Mouse (Mus musculus) kidney, adult 2 months (tissue): ENCODE results near the gene Creb5. TPM values are rescaled to one million over a fixed set of nuclear protein-coding genes. Genes with fewer than 3 reads are reported as not detected.
A peak's percentile ranks its signal among the peaks of the same experiment; 100 is the strongest.

Experiments used
- DNase-seq: peaks from one replicate; pipeline ENCODE4 v3.0.0; 2021
- H3K27ac ChIP-seq: fragments of 200-500 bp; 2 replicates; pipeline ENCODE4 v1.5.1; 2012; ENCODE audit warnings: low read depth, low read length, control low read depth, inconsistent platforms; ENCODE audit not compliant: insufficient read depth
- H3K27me3 ChIP-seq: fragments of 200-500 bp; replicated peaks from 2 replicates; pipeline ENCODE4 v1.6.1; 2012; ENCODE audit warnings: mild to moderate bottlenecking, moderate library complexity, low read length, inconsistent platforms; ENCODE audit not compliant: control insufficient read depth, insufficient read depth
- H3K36me3 ChIP-seq: fragments of 200-500 bp; 2 replicates; pipeline ENCODE4 v1.6.1; 2012; ENCODE audit warnings: mild to moderate bottlenecking, moderate library complexity, low read length, inconsistent platforms; ENCODE audit not compliant: control insufficient read depth, insufficient read depth
- H3K4me1 ChIP-seq: fragments of 200-500 bp; 2 replicates; pipeline ENCODE4 v1.6.1; 2011; ENCODE audit warnings: low read length; ENCODE audit not compliant: control insufficient read depth, insufficient read depth
- H3K4me3 ChIP-seq: fragments of 200-500 bp; 2 replicates; pipeline ENCODE4 v1.5.1; 2011; ENCODE audit warnings: mild to moderate bottlenecking, low read depth, low read length, control low read depth; ENCODE audit not compliant: insufficient read depth
- CTCF ChIP-seq: fragments of 200-500 bp; conservative IDR thresholded peaks from 2 replicates; pipeline ENCODE4 v1.5.1; 2011; ENCODE audit warnings: low read depth, mild to moderate bottlenecking, control low read depth, low read length, moderate library complexity, mixed read lengths; ENCODE audit not compliant: insufficient read depth, insufficient read length
- POLR2A ChIP-seq: fragments of 200-500 bp; IDR thresholded peaks from one replicate; pipeline ENCODE4 v1.6.1; 2011; ENCODE audit warnings: low read depth, low read length, control low read depth
- WGBS: fragments of 180-500 bp; shearing (Covaris S2); methylation state at CpG from one replicate; pipeline ENCODE4 v1.1.7; 2018; 5-methylcytosine and 5-hydroxymethylcytosine counted together
- polyA plus RNA-seq: library from polyadenylated mRNA; depleted of rRNA; stranded (reverse); fragments of >200 nt; gene quantifications from 2 replicates; pipeline ENCODE4 v1.2.3, GENCODE M21; 2012

The Creb5 gene
- polyA plus RNA-seq, 1 experiment, result 0.67 TPM

DNA sequence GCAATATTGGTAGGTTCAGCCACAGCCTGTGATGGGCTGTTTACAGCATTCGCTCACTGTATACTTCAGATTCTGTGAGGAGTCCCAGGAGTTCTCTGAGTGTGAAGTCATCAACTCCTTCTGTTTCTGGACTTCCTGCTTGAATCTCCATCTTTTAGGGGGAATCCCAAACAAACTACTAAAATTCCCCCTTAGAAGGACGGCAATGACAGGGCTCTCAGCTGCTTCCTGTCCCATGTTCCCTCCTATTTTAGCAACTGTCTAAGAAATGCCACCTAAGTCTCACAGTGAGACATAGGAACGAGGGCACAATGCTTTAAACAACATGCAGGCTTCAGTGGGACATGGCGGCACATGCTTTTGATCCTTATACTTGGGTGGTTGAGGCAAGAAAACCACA, 204.3 kb downstream of the Creb5 start:
- Histone ChIP-seq H3K36me3 (no peaks in the 10 kb centered on the region), H3K4me3 (no peak overlapping the region), H3K4me1 (no peaks in the 10 kb centered on the region), H3K27me3 (no peaks in the 10 kb centered on the region; the same call in 1 of the 2 replicates), H3K27ac (no peak overlapping the region)
- TF ChIP-seq POLR2A, result no peak
- TF ChIP-seq CTCF, result no peak
- WGBS, result 90% methylated on average over 4 of the region's 4 CpGs
- DNase-seq, result no peak

DNA sequence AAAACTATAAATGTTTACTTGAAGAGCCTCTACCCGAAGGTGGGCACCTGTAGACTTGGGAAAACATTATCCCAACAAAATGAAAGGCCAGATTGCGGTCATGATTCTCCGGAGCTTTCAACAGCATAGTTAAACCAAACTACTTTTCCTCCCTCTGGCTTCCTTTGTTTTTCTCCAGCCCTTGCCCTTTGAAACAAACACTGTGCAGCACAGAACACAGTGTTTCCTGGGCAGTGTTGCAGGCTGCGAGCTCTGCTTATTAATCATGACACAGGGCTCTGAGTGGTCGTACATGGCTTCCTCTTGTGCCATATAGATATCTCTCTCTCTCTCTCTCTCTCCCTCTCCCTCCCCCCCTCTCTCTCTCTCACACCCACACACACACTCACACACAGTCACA, 206.8 kb downstream of the Creb5 start:
- 39% methylated on average over 5 of the region's 5 CpGs for WGBS
- no peak overlapping the region for H3K4me3 ChIP-seq

DNA sequence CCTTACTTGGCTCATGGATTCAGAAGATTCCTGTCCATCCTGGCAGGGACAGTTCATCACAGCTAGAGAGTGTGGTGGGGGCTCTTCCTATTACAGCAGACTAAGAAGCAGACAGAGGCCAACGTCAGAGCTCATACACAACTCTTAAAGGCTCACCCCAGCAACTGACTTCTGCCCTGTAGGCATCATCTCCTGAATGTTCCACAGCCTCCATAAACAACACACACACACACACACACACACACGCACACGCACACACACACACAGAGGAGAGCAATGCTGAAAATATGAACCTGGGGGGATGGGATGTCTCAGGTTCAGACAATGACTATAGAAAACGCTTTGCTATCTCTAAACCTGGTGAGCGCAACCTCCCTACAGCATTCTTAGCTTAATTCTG, 208.6 kb downstream of the Creb5 start:
- TF ChIP-seq CTCF, result no peak
- no peak for TF ChIP-seq POLR2A
- DNase-seq, result no peak
- Histone ChIP-seq H3K4me1 (no peaks in the 10 kb centered on the region), H3K36me3 (no peaks in the 10 kb centered on the region), H3K4me3 (no peak overlapping the region), H3K27ac (no peak overlapping the region), H3K27me3 (no peaks in the 10 kb centered on the region)
- 93% methylated on average over 5 of the region's 5 CpGs for WGBS

More for the DNA sequence above, 206.8 kb downstream of the Creb5 start:
- Histone ChIP-seq H3K27ac (no peak overlapping the region), H3K27me3 (no peaks in the 10 kb centered on the region; the same call in 1 of the 2 replicates), H3K36me3 (no peaks in the 10 kb centered on the region), H3K4me1 (no peaks in the 10 kb centered on the region)
- TF ChIP-seq CTCF (no peak), POLR2A (no peak)
- DNase-seq, result no peak

DNA sequence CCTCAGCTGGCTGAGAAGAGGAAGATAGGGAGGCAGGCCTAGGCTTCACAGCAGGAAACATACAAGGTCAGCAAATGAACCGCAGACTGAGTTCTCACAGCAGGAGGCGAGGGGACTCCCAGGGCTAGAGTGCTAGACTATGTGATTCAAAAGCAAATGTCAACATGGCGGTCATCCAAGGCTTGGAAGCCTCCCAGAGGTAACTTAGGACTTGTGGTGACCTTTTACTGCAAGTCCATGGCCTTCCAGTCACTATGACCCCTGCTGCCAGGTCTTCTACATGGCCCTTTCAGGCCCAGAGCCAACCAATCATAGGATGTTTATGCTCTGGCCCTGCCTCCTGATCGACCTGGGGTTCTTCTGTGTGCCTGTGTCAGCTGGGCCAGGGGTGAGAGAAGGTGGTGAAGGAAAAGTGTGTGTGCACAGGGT, 209.3 kb downstream of the Creb5 start:
- H3K27me3 ChIP-seq, result no peaks in the 10 kb centered on the region
- 42% methylated on average over 4 of the region's 4 CpGs for WGBS
- H3K36me3 ChIP-seq, result no peaks in the 10 kb centered on the region
- no peak for TF ChIP-seq CTCF
- TF ChIP-seq POLR2A, result no peak
- no peaks in the 10 kb centered on the region for H3K4me1 ChIP-seq
- peak; percentile 85 for DNase-seq
- H3K27ac ChIP-seq, result no peak overlapping the region
- no peak overlapping the region for H3K4me3 ChIP-seq

DNA sequence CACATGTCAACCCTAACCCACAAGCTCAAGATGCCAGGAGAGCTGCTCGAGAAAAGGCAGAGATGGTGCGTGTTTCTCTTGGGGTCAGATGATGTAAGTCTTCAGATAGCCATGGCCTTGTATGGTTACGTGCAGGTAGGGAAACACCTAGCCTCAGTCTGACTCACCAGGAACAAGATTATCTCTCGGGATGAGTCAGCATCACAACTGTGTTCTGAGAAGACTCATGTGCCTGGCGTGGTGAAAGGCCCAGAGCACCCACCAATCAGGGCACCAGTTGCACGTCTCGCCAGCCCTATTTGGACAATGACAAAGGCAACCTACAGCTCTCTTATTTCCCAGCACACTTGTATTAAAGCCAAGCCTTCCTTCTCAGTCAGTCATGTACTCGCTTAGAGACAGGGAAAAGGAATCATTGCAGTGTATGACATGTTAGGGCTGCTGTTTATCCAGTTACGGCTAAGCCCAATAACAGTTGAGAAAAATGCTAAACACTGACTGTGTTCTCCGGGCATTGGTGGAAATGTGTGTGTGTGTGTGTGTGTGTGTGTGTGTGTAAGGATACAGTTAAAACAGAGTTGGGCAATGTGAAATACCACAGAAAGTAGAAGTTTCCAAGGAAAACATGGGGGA, 210.9 kb downstream of the Creb5 start:
- DNase-seq, result no peak
- no peaks in the 10 kb centered on the region for H3K27me3 ChIP-seq
- 91% methylated on average over 10 of the region's 10 CpGs for WGBS
- no peak overlapping the region for H3K27ac ChIP-seq
- no peaks in the 10 kb centered on the region for H3K36me3 ChIP-seq
- H3K4me3 ChIP-seq, result no peak overlapping the region
- no peaks in the 10 kb centered on the region for H3K4me1 ChIP-seq
- no peak for TF ChIP-seq CTCF
- no peak for TF ChIP-seq POLR2A

DNA sequence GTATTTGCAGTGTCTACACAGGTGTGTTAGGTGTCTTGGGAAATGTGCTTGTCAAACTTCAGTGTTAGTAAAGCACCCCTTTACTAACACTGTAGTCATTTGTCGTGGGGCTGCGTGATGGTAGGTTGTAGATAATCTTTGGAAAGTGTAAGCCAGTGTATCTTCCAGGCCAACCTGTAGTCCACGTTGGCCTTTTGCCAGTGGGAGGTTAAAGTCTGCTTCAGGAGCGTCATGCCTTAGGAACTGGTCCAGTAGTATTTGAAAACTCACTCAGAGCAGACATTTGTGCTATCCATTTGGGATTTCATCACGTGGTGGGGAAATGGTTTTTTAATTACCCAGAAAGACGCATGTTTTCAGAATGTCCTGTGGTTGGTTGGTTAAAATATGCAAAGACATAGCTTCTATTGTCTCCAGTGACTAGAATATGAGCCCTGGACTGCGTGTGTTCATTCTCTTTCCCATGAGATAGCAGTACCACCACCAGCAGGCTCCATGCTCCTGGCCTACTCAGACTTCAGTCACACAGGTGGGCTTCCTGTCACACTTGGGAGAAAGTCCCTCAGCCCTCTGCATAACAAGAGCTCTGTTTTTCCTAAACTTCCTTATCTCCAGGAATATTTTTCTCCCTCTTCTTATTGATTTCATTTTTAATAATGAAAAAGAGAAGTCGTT, 212.7 kb downstream of the Creb5 start:
- WGBS, result 64% methylated on average over 8 of the region's 8 CpGs
- Histone ChIP-seq H3K4me1 (no peaks in the 10 kb centered on the region), H3K4me3 (no peak overlapping the region), H3K27ac (no peak overlapping the region), H3K27me3 (no peaks in the 10 kb centered on the region), H3K36me3 (no peaks in the 10 kb centered on the region)
- TF ChIP-seq CTCF, result no peak
- TF ChIP-seq POLR2A, result no peak
- peak; percentile 51 for DNase-seq

DNA sequence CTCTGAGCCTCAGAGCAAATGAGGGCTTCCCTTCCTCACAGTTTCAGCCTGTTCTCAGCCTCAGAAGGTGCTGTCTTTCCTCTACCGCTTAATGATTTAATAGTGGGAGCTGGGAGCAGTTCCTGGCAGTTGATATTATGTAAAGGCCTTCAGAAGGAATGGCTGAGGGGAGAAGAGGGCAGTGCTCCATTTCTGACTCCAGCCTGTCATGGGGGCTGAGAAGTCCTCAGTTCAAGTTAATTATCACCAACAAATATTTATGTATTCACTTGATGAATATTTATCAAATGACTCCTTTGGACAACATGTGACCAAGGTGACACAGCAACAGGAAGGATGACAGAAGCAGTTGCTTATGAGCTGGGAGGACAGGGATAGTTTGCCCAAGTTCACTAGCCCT, 214.2 kb downstream of the Creb5 start:
- Histone ChIP-seq H3K4me3 (no peak overlapping the region), H3K36me3 (no peaks in the 10 kb centered on the region), H3K4me1 (no peaks in the 10 kb centered on the region), H3K27ac (no peak overlapping the region), H3K27me3 (no peaks in the 10 kb centered on the region)
- DNase-seq, result peak; percentile 18
- 49% methylated on average over 1 of the region's 1 CpGs for WGBS
- TF ChIP-seq CTCF (no peak), POLR2A (no peak)
